Mouse (Mus musculus) megakaryocyte-erythroid progenitor cell, adult 5-6 weeks (primary cell): ENCODE measurements around the gene Vmn1r58. TPM values are rescaled to one million over a fixed set of nuclear protein-coding genes. Genes with fewer than 3 reads are reported as not detected.
"Not testable (repeated sequence)": the region's sequence is repeated elsewhere in the genome, so short reads cannot be mapped to it uniquely, and the experiment has no call there.

Experiments
- ATAC-seq: replicated peaks from 2 replicates; pipeline ENCODE4 v1.8.0; 2016; ENCODE audit warnings: mild to moderate bottlenecking, inconsistent platforms; ENCODE audit not compliant: severe bottlenecking, poor library complexity, low FRiP score, low TSS enrichment
- total RNA-seq, 2 experiments: library from RNA; stranded (forward) in 1 of 2; stranded (reverse) in 1 of 2; fragments of 200-1000, 215-1000 nt in 1 of 2; fragments of >200 nt in 1 of 2; fragmentation: Nextera tagmentation in 1 of 2; gene quantifications; 2 replicates each; pipeline ENCODE4 v1.2.3; 2014 to 2017

Vmn1r58 gene
- total RNA-seq (2014; fragmentation: Nextera tagmentation): not detected in 2 replicates
- not detected in 2 replicates for total RNA-seq (2017)

DNA sequence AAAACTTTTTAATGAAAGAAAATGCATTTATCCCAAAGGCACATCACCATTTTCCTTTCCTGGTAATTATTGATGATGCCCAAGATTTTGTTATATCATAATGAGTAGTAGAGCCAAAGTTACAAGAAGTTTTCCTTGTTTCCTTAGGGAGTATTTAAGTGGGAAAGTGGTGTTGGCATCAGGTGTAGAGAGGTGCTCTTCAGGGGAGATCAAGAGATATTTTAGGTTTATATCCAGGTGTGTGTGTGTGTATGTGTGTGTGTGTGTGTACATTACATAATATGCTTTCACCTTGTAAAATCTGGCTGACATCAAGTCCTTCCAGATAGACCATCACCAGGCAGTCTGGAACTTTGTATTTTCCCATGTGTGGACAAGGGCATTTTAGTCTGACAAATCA is at the start of gene Vmn1r58:
TSS of gene Vmn1r58 (minus strand) at position 101 of the 400 bp plus-strand sequence.
- ATAC-seq: not testable (repeated sequence)

DNA sequence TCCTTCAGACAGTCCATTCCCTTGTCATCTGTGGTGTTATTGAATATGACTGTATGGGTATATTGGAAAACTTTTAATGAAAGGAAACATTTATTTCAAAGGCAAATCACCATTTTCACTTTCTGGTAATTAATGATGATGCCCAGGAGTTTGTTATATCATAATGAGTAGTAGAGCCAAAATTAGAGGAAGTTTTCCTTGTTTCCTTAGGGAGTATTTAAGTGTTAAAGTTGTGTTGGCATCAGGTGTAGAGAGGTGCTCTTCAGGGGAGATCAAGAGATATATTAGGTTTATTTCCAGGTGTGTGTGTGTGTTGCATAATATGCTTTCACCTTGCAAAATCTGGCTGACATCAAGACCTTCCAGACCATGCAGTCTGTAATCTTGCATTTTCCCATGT is 43.5 kb upstream of the Vmn1r58 start, which contains the start of gene Vmn1r59:
TSS of gene Vmn1r59 (minus strand) at position 101 of the 400 bp plus-strand sequence.
- ATAC-seq: no peak

DNA sequence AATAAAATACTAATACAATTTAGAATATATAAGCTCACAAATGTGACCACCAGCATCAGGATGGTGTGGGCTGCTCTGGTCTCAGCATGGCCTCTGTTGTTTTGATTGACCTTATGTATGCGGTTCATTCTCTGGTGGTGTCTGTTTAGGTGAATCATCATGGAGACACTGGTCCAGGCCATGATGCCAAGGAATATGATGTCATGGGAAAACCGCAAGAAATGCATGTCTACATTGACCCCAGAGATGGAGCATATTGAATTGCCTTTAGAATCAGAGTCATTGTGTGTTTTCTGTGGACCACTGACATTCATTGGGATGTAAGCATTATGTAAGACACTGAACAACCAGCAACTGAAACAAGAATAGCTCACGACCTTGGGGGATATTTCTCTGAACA is 40.8 kb upstream of the Vmn1r58 start:
- ATAC-seq: not testable (repeated sequence)

DNA sequence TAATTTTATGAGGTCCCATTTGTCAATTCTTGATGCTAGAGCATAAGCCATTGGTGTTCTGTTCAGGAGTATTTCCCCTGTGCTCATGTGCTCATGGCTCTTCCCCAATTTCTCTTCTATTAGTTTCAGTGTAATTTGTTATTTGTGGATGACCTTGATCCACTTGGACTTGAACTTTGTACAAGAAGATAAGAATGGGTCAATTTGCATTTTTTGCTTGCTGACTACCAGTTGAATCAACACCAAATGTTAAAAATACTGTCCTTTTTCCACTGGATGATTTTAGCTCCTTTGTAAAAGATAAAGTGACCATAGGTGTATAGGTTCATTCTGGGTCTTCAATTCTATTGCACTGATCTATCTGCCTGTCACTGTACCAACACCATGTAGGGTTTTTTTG is 35.4 kb upstream of the Vmn1r58 start:
- ATAC-seq: no peak

DNA sequence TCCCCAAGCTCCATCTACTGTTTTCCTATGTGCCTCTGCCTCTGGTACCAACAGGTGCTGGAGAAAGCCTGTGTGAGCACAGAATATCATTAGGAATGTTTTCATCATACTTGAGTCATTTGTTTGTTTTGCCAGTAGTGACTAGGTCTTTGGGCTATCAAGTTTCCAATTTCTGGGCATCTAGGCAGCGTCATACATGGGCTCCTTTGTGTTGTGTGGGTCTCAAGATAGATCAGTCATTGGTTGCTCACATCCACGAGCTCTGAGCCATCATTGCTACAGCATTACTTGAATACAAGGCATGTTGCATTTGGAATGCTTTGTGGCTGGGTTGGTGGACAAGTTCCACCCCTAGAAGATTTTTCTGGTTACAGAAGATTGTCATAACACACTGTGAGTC is 7.0 kb downstream of the Vmn1r58 start:
- ATAC-seq: no peak

DNA sequence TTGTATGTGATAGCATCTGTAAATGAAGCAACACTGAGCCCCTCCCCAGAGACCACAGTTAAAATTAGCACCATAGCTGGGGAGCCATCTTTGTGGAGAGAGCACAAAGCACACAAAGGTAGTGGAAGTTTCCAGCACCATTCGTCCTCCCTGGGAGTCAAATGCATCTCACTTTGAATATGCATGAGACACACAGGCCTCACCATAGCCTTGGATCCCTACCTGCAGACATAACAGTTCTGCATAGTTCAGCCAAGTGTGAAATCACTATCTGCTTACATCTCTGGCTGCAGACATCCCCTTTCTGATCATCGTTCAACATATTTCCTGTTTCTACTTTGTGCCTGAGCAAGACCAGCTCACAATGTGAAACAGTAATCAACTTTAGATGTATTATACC is 46.5 kb downstream of the Vmn1r58 start:
- no peak for ATAC-seq

DNA sequence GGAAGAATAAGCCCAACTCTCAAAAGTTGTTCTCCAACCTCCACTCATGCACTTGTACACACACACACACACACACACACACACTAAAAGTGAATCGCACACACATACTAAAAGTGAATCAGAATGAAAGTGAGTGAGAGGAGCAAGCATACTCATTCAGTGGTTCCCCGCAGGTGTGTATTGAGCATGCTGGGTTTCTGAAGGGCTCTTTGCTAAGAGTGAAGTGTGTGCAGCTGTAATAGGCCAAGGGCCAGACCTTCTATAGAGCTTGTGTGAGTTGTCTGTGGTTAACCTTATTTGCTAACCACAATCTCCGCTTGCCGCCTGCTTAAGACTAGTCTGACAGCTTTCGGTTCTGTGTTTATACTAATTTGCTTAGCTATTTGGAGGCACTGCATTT is 49.6 kb downstream of the Vmn1r58 start:
- no peak for ATAC-seq

Other genes starting within 250 kb of the Vmn1r58 start
- gene Vmn1r56, start 216.6 kb downstream of the Vmn1r58 start, total RNA-seq (2014; fragmentation: Nextera tagmentation): not detected in 2 replicates
- gene Vmn1r56, start 216.6 kb downstream of the Vmn1r58 start, total RNA-seq (2017): not detected in 2 replicates
- not detected in 2 replicates for gene Vmn1r57, start 194.9 kb downstream of the Vmn1r58 start, total RNA-seq (2014; fragmentation: Nextera tagmentation)
- not detected in 2 replicates for gene Vmn1r57, start 194.9 kb downstream of the Vmn1r58 start, total RNA-seq (2017)
- gene Gm5065, start 62.9 kb downstream of the Vmn1r58 start, total RNA-seq (2014; fragmentation: Nextera tagmentation): not detected in 2 replicates
- not detected in 2 replicates for gene Gm5065, start 62.9 kb downstream of the Vmn1r58 start, total RNA-seq (2017)
- not detected in 2 replicates for gene Nlrp2, start 62.4 kb downstream of the Vmn1r58 start, total RNA-seq (2014; fragmentation: Nextera tagmentation)
- not detected in 2 replicates for gene Nlrp2, start 62.4 kb downstream of the Vmn1r58 start, total RNA-seq (2017)
- not detected in 2 replicates for gene Vmn1r59, start 43.4 kb upstream of the Vmn1r58 start, total RNA-seq (2014; fragmentation: Nextera tagmentation)
- gene Vmn1r59, start 43.4 kb upstream of the Vmn1r58 start, total RNA-seq (2017): not detected in 2 replicates
- gene Vmn2r28, start 80.6 kb upstream of the Vmn1r58 start, total RNA-seq (2014; fragmentation: Nextera tagmentation): not detected in 2 replicates
- gene Vmn2r28, start 80.6 kb upstream of the Vmn1r58 start, total RNA-seq (2017): not detected in 2 replicates
- not detected in 2 replicates for gene Vmn1r60, start 133.9 kb upstream of the Vmn1r58 start, total RNA-seq (2014; fragmentation: Nextera tagmentation)
- gene Vmn1r60, start 133.9 kb upstream of the Vmn1r58 start, total RNA-seq (2017): not detected in 2 replicates
- not detected in 2 replicates for gene Vmn1r61, start 199.9 kb upstream of the Vmn1r58 start, total RNA-seq (2014; fragmentation: Nextera tagmentation)
- gene Vmn1r61, start 199.9 kb upstream of the Vmn1r58 start, total RNA-seq (2017): not detected in 2 replicates